Mouse (Mus musculus): ENCODE results near the gene Chd6.
A peak's percentile ranks its signal among the peaks of the same experiment; 100 is the strongest.
"Not testable (repeated sequence)": the region's sequence is repeated elsewhere in the genome, so short reads cannot be mapped to it uniquely, and the experiment has no call there.

Gene Chd6

GRCm38 (mm10) chr2:160990339-160991070, 118.4 kb downstream of the Chd6 start:
- no peak for DNase-seq (ENCODE audit: low spot score in 2 of 2)

- DNase-seq (ENCODE audit: low spot score in 2 of 2) = no peak
Observed at GRCm38 (mm10) chr2:160987503-160987902, 121.4 kb downstream of the Chd6 start.

- no peak for DNase-seq (ENCODE audit: low spot score in 2 of 2)
Observed at GRCm38 (mm10) chr2:160982636-160983035, 126.2 kb downstream of the Chd6 start.

- peak in 1 of 2 experiments; percentile 21 for DNase-seq (ENCODE audit: low spot score in 2 of 2)
Observed at GRCm38 (mm10) chr2:160981791-160982190, 127.1 kb downstream of the Chd6 start.

- DNase-seq (ENCODE audit: low spot score in 2 of 2) = no peak
Observed at GRCm38 (mm10) chr2:160978651-160979050, 130.2 kb downstream of the Chd6 start.

- DNase-seq (ENCODE audit: low spot score in 2 of 2) = peak in 1 of 2 experiments; percentile 11
Observed at GRCm38 (mm10) chr2:160977248-160977647, 131.6 kb downstream of the Chd6 start.

GRCm38 (mm10) chr2:160973648-160974215, 135.1 kb downstream of the Chd6 start:
- no peak for DNase-seq (ENCODE audit: low spot score in 2 of 2)

GRCm38 (mm10) chr2:160972103-160972792, 136.6 kb downstream of the Chd6 start:
- DNase-seq (ENCODE audit: low spot score in 2 of 2) = no peak

- no peak for DNase-seq (ENCODE audit: low spot score in 2 of 2)
Observed at GRCm38 (mm10) chr2:160962149-160962548, 146.7 kb downstream of the Chd6 start.

GRCm38 (mm10) chr2:160960956-160961646, 147.8 kb downstream of the Chd6 start:
- no peak for DNase-seq (ENCODE audit: low spot score in 2 of 2)

- no peak for DNase-seq (ENCODE audit: low spot score in 2 of 2)
Observed at GRCm38 (mm10) chr2:160959901-160960300, 149.0 kb downstream of the Chd6 start.

- DNase-seq (ENCODE audit: low spot score in 2 of 2) = no peak
Observed at GRCm38 (mm10) chr2:160958737-160959136, 150.1 kb downstream of the Chd6 start.

GRCm38 (mm10) chr2:160957801-160958200, 151.1 kb downstream of the Chd6 start:
- not testable (repeated sequence) for DNase-seq (ENCODE audit: low spot score in 2 of 2)

GRCm38 (mm10) chr2:160957307-160957706, 151.6 kb downstream of the Chd6 start:
- DNase-seq (ENCODE audit: low spot score in 2 of 2) = not testable (repeated sequence)

GRCm38 (mm10) chr2:160955331-160955730, 153.5 kb downstream of the Chd6 start:
- DNase-seq (ENCODE audit: low spot score in 2 of 2) = no peak

GRCm38 (mm10) chr2:160954541-160954940, 154.3 kb downstream of the Chd6 start:
- no peak for DNase-seq (ENCODE audit: low spot score in 2 of 2)

- no peak for DNase-seq (ENCODE audit: low spot score in 2 of 2)
Observed at GRCm38 (mm10) chr2:160953131-160953873, 155.6 kb downstream of the Chd6 start.

- no peak for DNase-seq (ENCODE audit: low spot score in 2 of 2)
Observed at GRCm38 (mm10) chr2:160951595-160951994, 157.3 kb downstream of the Chd6 start.

GRCm38 (mm10) chr2:160942443-160942842, 166.4 kb downstream of the Chd6 start:
- DNase-seq (ENCODE audit: low spot score in 2 of 2) = no peak

- DNase-seq (ENCODE audit: low spot score in 2 of 2) = no peak
Observed at GRCm38 (mm10) chr2:160940930-160941709, 167.8 kb downstream of the Chd6 start.

GRCm38 (mm10) chr2:160934451-160934850, 174.4 kb downstream of the Chd6 start:
- no peak for DNase-seq (ENCODE audit: low spot score in 2 of 2)
